Mouse (Mus musculus): Measurements from ENCODE around the gene Pigk. TPM values are rescaled to one million over a fixed set of nuclear protein-coding genes. Genes with fewer than 3 reads are reported as not detected.
"Not testable (repeated sequence)": the region's sequence is repeated elsewhere in the genome, so short reads cannot be mapped to it uniquely, and the experiment has no call there.

Gene Pigk
- polyA plus RNA-seq, 1 experiment, result 34.4 TPM

DNA sequence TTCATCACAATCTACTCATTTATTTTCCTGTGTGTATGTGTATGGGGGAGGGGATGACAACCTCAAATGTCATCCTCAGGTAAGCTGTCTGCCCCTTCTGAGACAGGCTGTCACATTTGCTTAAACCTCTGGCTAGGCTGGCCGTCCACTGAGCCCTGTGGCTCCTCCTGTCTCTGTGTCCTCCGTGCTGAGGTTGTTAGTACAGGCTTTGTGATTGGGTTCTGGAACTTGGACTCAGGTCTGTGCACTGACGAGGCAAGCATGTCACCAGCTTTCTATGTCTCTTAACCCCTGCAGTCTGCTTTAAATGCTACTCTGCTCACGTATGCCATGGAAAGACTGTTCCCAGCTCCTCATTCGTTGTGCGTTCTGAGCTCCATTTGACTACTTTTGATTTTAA, 62.5 kb downstream of the Pigk start:
- H3K27ac ChIP-seq (ENCODE audit: insufficient read depth, low read length), result no peak overlapping the region
- DNase-seq, result no peak
- H3K4me3 ChIP-seq (replicated peaks; ENCODE audit: insufficient read depth, low read depth, low read length), result no peak overlapping the region
- WGBS, result 82% methylated on average over 6 of the region's 6 CpGs
- H3K27me3 ChIP-seq (ENCODE audit: control insufficient read depth, insufficient read depth, low read length), result no peaks in the 10 kb centered on the region
- TF ChIP-seq POLR2A (IDR thresholded peaks at IDR 0.05; ENCODE audit: borderline replicate concordance, insufficient read depth, low read length) (no peak), CTCF (IDR thresholded peaks at IDR 0.05; ENCODE audit: borderline replicate concordance, insufficient read depth, low read depth, low read length) (no peak)
- H3K4me1 ChIP-seq (ENCODE audit: control insufficient read depth, insufficient read depth, low read length), result no peaks in the 10 kb centered on the region

DNA sequence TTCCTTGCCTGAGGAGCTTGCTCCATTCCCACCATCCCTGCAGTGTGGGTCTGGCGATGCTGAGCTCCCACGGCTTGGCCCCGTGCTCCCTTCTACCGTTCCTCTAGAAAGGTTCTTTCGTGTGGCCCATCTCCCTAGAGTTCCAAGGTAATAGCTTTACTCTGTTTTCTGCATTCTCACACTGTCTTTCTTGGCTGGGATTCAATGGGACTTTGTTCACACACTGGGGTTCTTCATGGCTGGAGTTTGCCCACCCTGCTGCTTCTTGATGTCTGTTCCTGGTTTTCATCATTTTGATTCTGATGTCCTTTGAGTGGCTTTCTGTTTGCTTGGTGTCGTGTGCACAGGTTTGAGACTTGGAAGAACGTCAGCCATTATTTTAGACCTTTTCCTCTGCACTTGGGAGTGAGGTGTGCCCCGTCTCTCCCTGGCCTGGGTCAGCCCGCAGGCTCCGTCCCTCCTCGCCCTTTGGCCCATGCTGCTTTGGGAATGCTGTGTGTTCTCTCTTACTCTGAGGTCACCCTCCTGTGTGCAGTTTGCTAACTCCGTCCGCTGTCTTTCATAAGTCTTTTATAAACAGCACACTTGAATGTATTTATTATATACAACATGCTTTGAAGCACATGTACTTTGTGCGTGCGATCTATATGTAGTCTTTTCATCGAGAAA, 63.1 kb downstream of the Pigk start:
- 74% methylated on average over 16 of the region's 16 CpGs for WGBS
- Histone ChIP-seq H3K4me3 (replicated peaks; ENCODE audit: insufficient read depth, low read depth, low read length) (no peak overlapping the region), H3K4me1 (ENCODE audit: control insufficient read depth, insufficient read depth, low read length) (no peaks in the 10 kb centered on the region), H3K27me3 (ENCODE audit: control insufficient read depth, insufficient read depth, low read length) (no peaks in the 10 kb centered on the region), H3K27ac (ENCODE audit: insufficient read depth, low read length) (no peak overlapping the region)
- no peak for TF ChIP-seq CTCF (IDR thresholded peaks at IDR 0.05; ENCODE audit: borderline replicate concordance, insufficient read depth, low read depth, low read length)
- no peak for TF ChIP-seq POLR2A (IDR thresholded peaks at IDR 0.05; ENCODE audit: borderline replicate concordance, insufficient read depth, low read length)
- DNase-seq, result no peak

GRCm38 (mm10) chr3:152779819-152780218, 65.9 kb downstream of the Pigk start:
- 64% methylated on average over 4 of the region's 4 CpGs for WGBS
- no peaks in the 10 kb centered on the region for H3K27me3 ChIP-seq (ENCODE audit: control insufficient read depth, insufficient read depth, low read length)
- H3K27ac ChIP-seq (ENCODE audit: insufficient read depth, low read length), result no peak overlapping the region
- no peak for DNase-seq
- no peak overlapping the region for H3K4me3 ChIP-seq (replicated peaks; ENCODE audit: insufficient read depth, low read depth, low read length)
- TF ChIP-seq CTCF (IDR thresholded peaks at IDR 0.05; ENCODE audit: borderline replicate concordance, insufficient read depth, low read depth, low read length) (no peak), POLR2A (IDR thresholded peaks at IDR 0.05; ENCODE audit: borderline replicate concordance, insufficient read depth, low read length) (no peak)
- no peaks in the 10 kb centered on the region for H3K4me1 ChIP-seq (ENCODE audit: control insufficient read depth, insufficient read depth, low read length)

- Histone ChIP-seq H3K27me3 (ENCODE audit: control insufficient read depth, insufficient read depth, low read length) (no peaks in the 10 kb centered on the region), H3K4me3 (replicated peaks; ENCODE audit: insufficient read depth, low read depth, low read length) (no peak overlapping the region), H3K4me1 (ENCODE audit: control insufficient read depth, insufficient read depth, low read length) (no peaks in the 10 kb centered on the region), H3K27ac (ENCODE audit: insufficient read depth, low read length) (no peak overlapping the region)
- WGBS, result 10% methylated on average over 7 of the region's 7 CpGs
- TF ChIP-seq CTCF (IDR thresholded peaks at IDR 0.05; ENCODE audit: borderline replicate concordance, insufficient read depth, low read depth, low read length) (peak; percentile 91), POLR2A (IDR thresholded peaks at IDR 0.05; ENCODE audit: borderline replicate concordance, insufficient read depth, low read length) (no peak)
- peak; percentile 53 to 61 for DNase-seq
Measured at GRCm38 (mm10) chr3:152783792-152784191, 69.9 kb downstream of the Pigk start.

DNA sequence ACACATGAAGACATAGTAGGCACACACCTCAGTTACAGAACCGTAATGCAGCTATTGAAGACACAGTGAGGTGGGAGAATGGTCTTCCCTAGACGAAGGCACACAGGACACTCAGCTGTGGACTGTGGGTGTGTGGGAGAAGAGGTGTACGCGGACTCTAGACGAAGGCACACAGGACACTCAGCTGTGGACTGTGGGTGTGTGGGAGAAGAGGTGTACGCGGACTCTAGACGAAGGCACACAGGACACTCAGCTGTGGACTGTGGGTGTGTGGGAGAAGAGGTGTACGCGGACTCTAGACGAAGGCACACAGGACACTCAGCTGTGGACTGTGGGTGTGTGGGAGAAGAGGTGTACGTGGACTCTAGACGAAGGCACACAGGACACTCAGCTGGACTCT, 70.5 kb downstream of the Pigk start:
- WGBS, result 96% methylated on average over 10 of the region's 13 CpGs

GRCm38 (mm10) chr3:152788301-152788953, 74.5 kb downstream of the Pigk start:
- H3K27me3 ChIP-seq (ENCODE audit: control insufficient read depth, insufficient read depth, low read length); H3K4me3 ChIP-seq (replicated peaks; ENCODE audit: insufficient read depth, low read depth, low read length); DNase-seq; H3K27ac ChIP-seq (ENCODE audit: insufficient read depth, low read length); H3K4me1 ChIP-seq (ENCODE audit: control insufficient read depth, insufficient read depth, low read length): not testable (repeated sequence)
- WGBS, result 61% methylated on average over 5 of the region's 5 CpGs

More for the DNA sequence above, 70.5 kb downstream of the Pigk start:
- not testable (repeated sequence) for H3K4me1 ChIP-seq (ENCODE audit: control insufficient read depth, insufficient read depth, low read length); H3K27ac ChIP-seq (ENCODE audit: insufficient read depth, low read length); DNase-seq; H3K4me3 ChIP-seq (replicated peaks; ENCODE audit: insufficient read depth, low read depth, low read length); H3K27me3 ChIP-seq (ENCODE audit: control insufficient read depth, insufficient read depth, low read length)

DNA sequence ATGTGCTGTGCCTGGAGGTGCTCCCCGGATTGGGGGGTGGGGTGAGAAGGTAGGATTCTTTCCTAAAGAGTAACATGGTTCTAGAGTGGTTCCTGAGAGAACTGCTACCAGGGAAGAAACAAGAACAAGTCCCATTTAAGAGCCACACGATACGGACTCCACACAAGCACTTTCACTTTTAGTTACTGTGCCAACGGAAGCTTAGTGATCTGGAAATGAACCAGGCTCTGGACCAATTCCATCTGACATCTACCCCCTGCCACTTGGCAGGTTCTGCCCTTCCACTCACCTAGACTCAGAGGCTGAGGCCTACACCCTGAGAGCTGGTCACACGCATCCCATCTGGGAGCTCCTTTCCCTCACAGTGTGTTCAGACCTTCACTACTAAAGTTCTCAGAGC, 78.7 kb downstream of the Pigk start:
- Histone ChIP-seq H3K4me1 (ENCODE audit: control insufficient read depth, insufficient read depth, low read length) (no peaks in the 10 kb centered on the region), H3K4me3 (replicated peaks; ENCODE audit: insufficient read depth, low read depth, low read length) (no peak overlapping the region), H3K27me3 (ENCODE audit: control insufficient read depth, insufficient read depth, low read length) (no peaks in the 10 kb centered on the region), H3K27ac (ENCODE audit: insufficient read depth, low read length) (no peak overlapping the region)
- TF ChIP-seq POLR2A (IDR thresholded peaks at IDR 0.05; ENCODE audit: borderline replicate concordance, insufficient read depth, low read length) (no peak), CTCF (IDR thresholded peaks at IDR 0.05; ENCODE audit: borderline replicate concordance, insufficient read depth, low read depth, low read length) (no peak)
- WGBS, result 45% methylated on average over 5 of the region's 5 CpGs
- peak in 1 of 2 experiments; percentile 17 for DNase-seq

- DNase-seq, result no peak
- 75% methylated on average over 4 of the region's 4 CpGs for WGBS
- H3K4me3 ChIP-seq (replicated peaks; ENCODE audit: insufficient read depth, low read depth, low read length), result no peak overlapping the region
- no peaks in the 10 kb centered on the region for H3K4me1 ChIP-seq (ENCODE audit: control insufficient read depth, insufficient read depth, low read length)
- TF ChIP-seq CTCF (IDR thresholded peaks at IDR 0.05; ENCODE audit: borderline replicate concordance, insufficient read depth, low read depth, low read length) (no peak), POLR2A (IDR thresholded peaks at IDR 0.05; ENCODE audit: borderline replicate concordance, insufficient read depth, low read length) (no peak)
- no peak overlapping the region for H3K27ac ChIP-seq (ENCODE audit: insufficient read depth, low read length)
- H3K27me3 ChIP-seq (ENCODE audit: control insufficient read depth, insufficient read depth, low read length), result no peaks in the 10 kb centered on the region
Measured at GRCm38 (mm10) chr3:152793006-152793405, 79.1 kb downstream of the Pigk start.

All from cerebellum, adult 2 months (tissue).